Mouse (Mus musculus): ENCODE results near the gene Pde8a. TPM values are rescaled to one million over a fixed set of nuclear protein-coding genes. Genes with fewer than 3 reads are reported as not detected.

The Pde8a gene
- polyA plus RNA-seq, 1 experiment from 2014 or later: 2.9 TPM

DNA sequence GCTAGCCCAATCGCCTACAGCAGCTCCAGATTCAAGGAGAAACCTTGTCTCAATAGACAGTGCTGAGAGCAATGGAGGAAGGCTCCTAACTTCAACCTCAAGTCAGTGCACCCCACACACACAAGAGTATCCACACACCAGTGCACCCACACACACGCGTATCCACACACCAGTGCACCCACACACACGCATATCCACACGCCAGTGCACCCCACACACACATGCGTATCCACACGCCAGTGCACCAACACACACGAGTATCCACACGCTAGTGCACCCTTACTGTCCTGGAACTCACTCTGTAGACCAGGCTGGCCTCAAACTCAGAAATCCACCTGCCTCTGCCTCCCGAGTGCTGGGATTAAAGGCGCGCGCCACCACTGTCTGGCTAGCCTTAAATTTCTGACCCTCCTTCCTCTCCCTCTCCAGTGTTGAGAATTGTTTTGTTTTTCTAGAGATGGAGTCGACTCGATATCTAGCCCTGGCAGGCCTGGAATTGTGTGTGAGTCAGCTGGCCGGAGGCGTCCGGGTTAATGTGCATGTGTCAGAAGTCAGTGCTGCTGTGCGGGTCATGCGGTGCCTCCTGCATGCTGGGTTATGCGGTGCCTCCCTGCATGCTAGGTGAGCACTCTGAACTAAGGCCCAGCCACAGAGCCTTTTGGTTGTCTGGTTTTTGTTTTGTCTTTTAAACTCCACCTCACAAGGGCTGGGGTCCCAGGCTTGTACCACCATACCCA is 124.6 kb downstream of the Pde8a start:
- peaks cover 22% of the 10 kb centered on the region for H3K4me1 ChIP-seq
- H3K27me3 ChIP-seq (replicated peaks): no peaks in the 10 kb centered on the region
- H3K4me3 ChIP-seq: no peak overlapping the region
- H3K9me3 ChIP-seq: no peaks in the 10 kb centered on the region
- 92% methylated on average over 21 of the region's 21 CpGs for WGBS
- H3K36me3 ChIP-seq: peaks cover 82% of the 10 kb centered on the region
- no peak overlapping the region for H3K4me2 ChIP-seq
- no peak overlapping the region for H3K9ac ChIP-seq
- no peak overlapping the region for H3K27ac ChIP-seq (replicated peaks)
- ATAC-seq (ENCODE audit: extremely low read depth, insufficient number of reproducible peaks, low FRiP score, low TSS enrichment): no peak

- ATAC-seq (ENCODE audit: extremely low read depth, insufficient number of reproducible peaks, low FRiP score, low TSS enrichment): no peak
- 77% methylated on average over 3 of the region's 3 CpGs for WGBS
- peaks cover 85% of the 10 kb centered on the region for H3K36me3 ChIP-seq
- H3K4me2 ChIP-seq: no peak overlapping the region
- H3K27me3 ChIP-seq (replicated peaks): no peaks in the 10 kb centered on the region
- H3K27ac ChIP-seq (replicated peaks): no peak overlapping the region
- H3K9ac ChIP-seq: no peak overlapping the region; the same call in 1 of the 2 replicates
- no peaks in the 10 kb centered on the region for H3K9me3 ChIP-seq
- no peak overlapping the region for H3K4me3 ChIP-seq
- peaks cover 28% of the 10 kb centered on the region for H3K4me1 ChIP-seq
These were observed 125.1 kb downstream of the Pde8a start for GRCm38 (mm10) chr7:81338522-81338873.

GRCm38 (mm10) chr7:81339783-81340182 is 126.4 kb downstream of the Pde8a start:
- H3K4me2 ChIP-seq: no peak overlapping the region
- peaks cover 85% of the 10 kb centered on the region for H3K36me3 ChIP-seq
- H3K9ac ChIP-seq: no peak overlapping the region
- H3K27me3 ChIP-seq (replicated peaks): no peaks in the 10 kb centered on the region
- no peak overlapping the region for H3K27ac ChIP-seq (replicated peaks)
- no peaks in the 10 kb centered on the region for H3K9me3 ChIP-seq
- WGBS: 81% methylated on average over 4 of the region's 4 CpGs
- ATAC-seq (ENCODE audit: extremely low read depth, insufficient number of reproducible peaks, low FRiP score, low TSS enrichment): no peak
- H3K4me3 ChIP-seq: no peak overlapping the region
- peaks cover 34% of the 10 kb centered on the region for H3K4me1 ChIP-seq

- Histone ChIP-seq H3K9ac (no peak overlapping the region), H3K27ac (replicated peaks) (no peak overlapping the region), H3K4me3 (no peak overlapping the region), H3K36me3 (peaks cover 75% of the 10 kb centered on the region), H3K27me3 (replicated peaks) (no peaks in the 10 kb centered on the region), H3K4me2 (no peak overlapping the region), H3K9me3 (no peaks in the 10 kb centered on the region), H3K4me1 (peaks cover 27% of the 10 kb centered on the region)
- no peak for ATAC-seq (ENCODE audit: extremely low read depth, insufficient number of reproducible peaks, low FRiP score, low TSS enrichment)
- 50% methylated on average over 3 of the region's 3 CpGs for WGBS
These were observed 128.2 kb downstream of the Pde8a start for GRCm38 (mm10) chr7:81341563-81341962.

GRCm38 (mm10) chr7:81342356-81343094 is 129.1 kb downstream of the Pde8a start:
- H3K36me3 ChIP-seq: peaks cover 66% of the 10 kb centered on the region
- no peaks in the 10 kb centered on the region for H3K27me3 ChIP-seq (replicated peaks)

GRCm38 (mm10) chr7:81343316-81343715 is 129.9 kb downstream of the Pde8a start:
- no peak for ATAC-seq (ENCODE audit: extremely low read depth, insufficient number of reproducible peaks, low FRiP score, low TSS enrichment)
- WGBS: 19% methylated on average over 8 of the region's 8 CpGs
- Histone ChIP-seq H3K4me2 (peak overlapping the region; percentile 94), H3K36me3 (peaks cover 58% of the 10 kb centered on the region), H3K27me3 (replicated peaks) (peaks cover 5% of the 10 kb centered on the region; the same call in 1 of the 2 replicates), H3K27ac (replicated peaks) (no peak overlapping the region), H3K4me3 (peak overlapping the region; percentile 93), H3K9me3 (no peaks in the 10 kb centered on the region), H3K4me1 (peaks cover 27% of the 10 kb centered on the region), H3K9ac (peak overlapping the region; percentile 99)

More at GRCm38 (mm10) chr7:81342356-81343094, 129.1 kb downstream of the Pde8a start:
- peak overlapping the region; percentile 94 for H3K4me2 ChIP-seq
- no peak overlapping the region for H3K27ac ChIP-seq (replicated peaks)
- peak overlapping the region; percentile 99 for H3K9ac ChIP-seq
- peaks cover 27% of the 10 kb centered on the region for H3K4me1 ChIP-seq
- no peaks in the 10 kb centered on the region for H3K9me3 ChIP-seq
- 53% methylated on average over 8 of the region's 8 CpGs for WGBS
- H3K4me3 ChIP-seq: peak overlapping the region; percentile 93
- ATAC-seq (ENCODE audit: extremely low read depth, insufficient number of reproducible peaks, low FRiP score, low TSS enrichment): no peak

- WGBS: 6% methylated on average over 10 of the region's 10 CpGs
- peak overlapping the region; percentile 93 for H3K4me3 ChIP-seq
- peak overlapping the region; percentile 94 for H3K4me2 ChIP-seq
- H3K27ac ChIP-seq (replicated peaks): peak overlapping the region; percentile 89; the same call in 1 of the 2 replicates
- H3K9ac ChIP-seq: peak overlapping the region; percentile 99
- H3K9me3 ChIP-seq: no peaks in the 10 kb centered on the region
- no peak for ATAC-seq (ENCODE audit: extremely low read depth, insufficient number of reproducible peaks, low FRiP score, low TSS enrichment)
- peaks cover 5% of the 10 kb centered on the region; the same call in 1 of the 2 replicates for H3K27me3 ChIP-seq (replicated peaks)
- H3K36me3 ChIP-seq: peaks cover 53% of the 10 kb centered on the region
- H3K4me1 ChIP-seq: peaks cover 27% of the 10 kb centered on the region
These were observed 130.4 kb downstream of the Pde8a start for GRCm38 (mm10) chr7:81343831-81344230.

DNA sequence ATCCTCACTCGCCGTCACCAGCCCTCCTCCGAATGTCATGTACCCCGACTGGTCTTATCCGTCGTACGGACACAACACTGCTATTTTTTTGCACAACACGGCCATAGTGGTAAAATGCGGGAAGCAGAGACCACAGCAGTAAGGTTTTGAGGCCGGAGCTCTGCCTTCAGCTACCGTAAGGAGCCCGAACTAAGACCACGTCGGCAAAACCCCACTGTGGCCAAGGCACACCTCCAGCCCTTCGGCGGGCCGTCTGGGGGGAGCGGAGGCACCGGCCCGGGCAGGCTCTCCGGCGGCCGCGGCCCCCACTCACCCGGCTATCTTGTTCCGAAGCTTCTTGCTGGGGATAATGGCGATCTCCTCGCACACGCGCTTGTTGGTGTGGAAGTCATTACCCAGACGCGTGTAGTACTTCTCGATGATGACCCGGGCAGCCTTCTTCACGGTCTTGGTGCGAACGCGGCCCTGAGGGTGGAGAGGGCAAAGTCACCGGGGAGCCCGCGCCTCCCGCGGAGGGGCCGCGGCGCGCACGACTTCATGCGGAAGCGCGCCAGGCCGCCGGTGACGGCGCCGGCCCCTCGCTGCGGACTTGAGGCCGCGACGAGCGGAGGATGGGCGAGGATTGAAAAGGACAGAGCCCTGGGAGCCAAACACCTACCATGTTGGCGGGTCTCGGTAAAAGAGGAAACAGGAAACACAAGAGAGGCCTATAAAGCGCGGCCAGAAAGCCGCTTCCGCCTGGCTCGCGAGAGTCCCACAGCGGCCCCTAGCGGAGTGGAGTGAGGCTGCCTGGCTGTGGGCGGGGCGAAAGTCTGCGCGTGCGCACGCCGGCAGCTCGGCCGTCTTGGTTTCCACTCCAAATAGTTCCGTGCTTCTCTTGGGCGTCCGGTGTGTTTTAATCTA is 131.4 kb downstream of the Pde8a start, which contains the start of gene Rps17:
Rps17 (minus strand) TSS at position 711 of the 903 bp plus-strand sequence.
- Histone ChIP-seq H3K4me3 (peak within 1 kb of the TSS; percentile 93), H3K27me3 (replicated peaks) (peaks cover 8% of the 10 kb centered on the region), H3K27ac (replicated peaks) (peak within 1 kb of the TSS; percentile 89), H3K36me3 (peaks cover 44% of the 10 kb centered on the region), H3K4me2 (peak within 1 kb of the TSS; percentile 94), H3K9ac (peak within 1 kb of the TSS; percentile 99), H3K4me1 (peaks cover 27% of the 10 kb centered on the region), H3K9me3 (no peaks in the 10 kb centered on the region)
- peak; percentile 73 for ATAC-seq (ENCODE audit: extremely low read depth, insufficient number of reproducible peaks, low FRiP score, low TSS enrichment)
- WGBS: under 1% methylated on average over 85 of the region's 85 CpGs

- Histone ChIP-seq H3K4me1 (peaks cover 27% of the 10 kb centered on the region), H3K4me3 (peak overlapping the region; percentile 93), H3K27ac (replicated peaks) (peak overlapping the region; percentile 66), H3K36me3 (peaks cover 35% of the 10 kb centered on the region), H3K4me2 (peak overlapping the region; percentile 94), H3K27me3 (replicated peaks) (peaks cover 10% of the 10 kb centered on the region), H3K9ac (peak overlapping the region; percentile 85), H3K9me3 (no peaks in the 10 kb centered on the region)
- 60% methylated on average over 15 of the region's 15 CpGs for WGBS
- ATAC-seq (ENCODE audit: extremely low read depth, insufficient number of reproducible peaks, low FRiP score, low TSS enrichment): no peak
These were observed 132.2 kb downstream of the Pde8a start for GRCm38 (mm10) chr7:81345447-81346170.

- WGBS: 69% methylated on average over 7 of the region's 7 CpGs
- Histone ChIP-seq H3K4me3 (no peak overlapping the region), H3K27me3 (replicated peaks) (peaks cover 13% of the 10 kb centered on the region), H3K36me3 (peaks cover 9% of the 10 kb centered on the region), H3K9ac (no peak overlapping the region), H3K9me3 (no peaks in the 10 kb centered on the region), H3K27ac (replicated peaks) (no peak overlapping the region), H3K4me2 (no peak overlapping the region), H3K4me1 (peaks cover 13% of the 10 kb centered on the region)
- ATAC-seq (ENCODE audit: extremely low read depth, insufficient number of reproducible peaks, low FRiP score, low TSS enrichment): no peak
These were observed 134.8 kb downstream of the Pde8a start for GRCm38 (mm10) chr7:81348206-81348605.
